Mouse (Mus musculus): Measurements from ENCODE around the gene Ephb2. TPM values are rescaled to one million over a fixed set of nuclear protein-coding genes. Genes with fewer than 3 reads are reported as not detected.

The Ephb2 gene
- total and polyA plus RNA-seq, 2 experiments from 2014 or later: 10.8 to 85.6 TPM

DNA sequence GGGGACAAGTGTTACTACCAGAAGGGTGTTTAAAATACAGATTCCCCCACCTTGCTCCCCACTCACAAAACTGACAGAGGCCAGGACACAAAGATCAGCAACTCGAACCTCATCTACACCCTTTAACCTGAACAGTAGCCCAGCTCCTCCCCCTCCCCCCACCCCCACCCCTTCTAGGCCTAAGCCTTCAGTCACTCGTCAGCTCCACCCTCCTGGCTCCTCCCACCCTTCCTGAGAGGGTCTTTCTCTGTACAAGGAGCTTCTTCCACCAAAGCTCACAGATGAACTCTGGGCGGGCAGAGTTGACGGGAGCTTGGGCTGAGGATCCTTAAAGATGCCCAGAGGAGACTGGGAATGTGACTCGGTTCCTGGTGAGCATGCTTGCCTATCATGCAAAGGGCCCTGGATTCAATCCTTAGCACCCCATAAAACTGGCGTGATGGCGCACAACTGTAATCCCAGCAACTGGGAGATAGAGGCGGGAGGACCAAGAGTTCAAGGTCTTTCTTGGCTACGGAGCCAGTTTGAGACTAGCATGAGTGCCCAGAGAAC lies 5.4 kb downstream of the Ephb2 start:
- Histone ChIP-seq H3K4me2 (ENCODE audit: low read depth) (no peak overlapping the region), H3K27me3 (ENCODE audit: insufficient read depth, low read length) (no peaks in the 10 kb centered on the region), H3K9me3 (ENCODE audit: low read length) (no peaks in the 10 kb centered on the region), H3K4me3 (ENCODE audit: low read depth, low read length) (no peak overlapping the region), H3K4me1 (ENCODE audit: insufficient read depth) (peaks cover 19% of the 10 kb centered on the region), H3K27ac (ENCODE audit: low read depth, low read length) (no peak overlapping the region), H3K9ac (no peak overlapping the region), H3K36me3 (ENCODE audit: insufficient read depth) (no peaks in the 10 kb centered on the region)
- 60% methylated on average over 9 of the region's 9 CpGs for WGBS
- DNase-seq: no peak
- ATAC-seq: no peak
- no peak for TF ChIP-seq CTCF (IDR thresholded peaks at IDR 0.05; ENCODE audit: low read depth)

DNA sequence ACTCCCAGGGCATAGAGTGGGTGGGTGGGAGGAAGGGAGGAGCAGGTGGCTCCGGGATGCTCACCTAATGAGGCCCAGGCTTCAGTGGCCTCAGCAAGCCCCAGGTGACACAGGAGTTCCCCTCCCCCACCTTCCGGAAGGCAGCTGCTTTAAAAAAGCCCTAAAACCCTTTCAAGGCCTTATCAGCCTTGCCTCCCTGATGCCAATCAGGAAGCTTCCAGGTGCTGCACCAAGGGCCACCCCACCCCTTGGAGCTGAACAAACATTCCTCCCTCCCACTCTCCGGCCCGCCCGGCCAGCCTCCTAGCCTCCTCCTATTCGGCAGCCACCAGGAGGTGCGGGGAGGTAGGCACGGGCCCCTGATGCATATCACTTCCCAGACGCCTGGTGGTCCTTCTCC lies 6.0 kb downstream of the Ephb2 start:
- no peaks in the 10 kb centered on the region for H3K27me3 ChIP-seq (ENCODE audit: insufficient read depth, low read length)
- no peak overlapping the region for H3K4me3 ChIP-seq (ENCODE audit: low read depth, low read length)
- H3K4me1 ChIP-seq (ENCODE audit: insufficient read depth): peaks cover 19% of the 10 kb centered on the region
- TF ChIP-seq CTCF (IDR thresholded peaks at IDR 0.05; ENCODE audit: low read depth): no peak
- no peak for DNase-seq
- H3K9me3 ChIP-seq (ENCODE audit: low read length): no peaks in the 10 kb centered on the region
- H3K4me2 ChIP-seq (ENCODE audit: low read depth): no peak overlapping the region
- no peak overlapping the region for H3K27ac ChIP-seq (ENCODE audit: low read depth, low read length)
- 31% methylated on average over 9 of the region's 9 CpGs for WGBS
- no peak for ATAC-seq
- no peaks in the 10 kb centered on the region for H3K36me3 ChIP-seq (ENCODE audit: insufficient read depth)
- H3K9ac ChIP-seq: no peak overlapping the region

DNA sequence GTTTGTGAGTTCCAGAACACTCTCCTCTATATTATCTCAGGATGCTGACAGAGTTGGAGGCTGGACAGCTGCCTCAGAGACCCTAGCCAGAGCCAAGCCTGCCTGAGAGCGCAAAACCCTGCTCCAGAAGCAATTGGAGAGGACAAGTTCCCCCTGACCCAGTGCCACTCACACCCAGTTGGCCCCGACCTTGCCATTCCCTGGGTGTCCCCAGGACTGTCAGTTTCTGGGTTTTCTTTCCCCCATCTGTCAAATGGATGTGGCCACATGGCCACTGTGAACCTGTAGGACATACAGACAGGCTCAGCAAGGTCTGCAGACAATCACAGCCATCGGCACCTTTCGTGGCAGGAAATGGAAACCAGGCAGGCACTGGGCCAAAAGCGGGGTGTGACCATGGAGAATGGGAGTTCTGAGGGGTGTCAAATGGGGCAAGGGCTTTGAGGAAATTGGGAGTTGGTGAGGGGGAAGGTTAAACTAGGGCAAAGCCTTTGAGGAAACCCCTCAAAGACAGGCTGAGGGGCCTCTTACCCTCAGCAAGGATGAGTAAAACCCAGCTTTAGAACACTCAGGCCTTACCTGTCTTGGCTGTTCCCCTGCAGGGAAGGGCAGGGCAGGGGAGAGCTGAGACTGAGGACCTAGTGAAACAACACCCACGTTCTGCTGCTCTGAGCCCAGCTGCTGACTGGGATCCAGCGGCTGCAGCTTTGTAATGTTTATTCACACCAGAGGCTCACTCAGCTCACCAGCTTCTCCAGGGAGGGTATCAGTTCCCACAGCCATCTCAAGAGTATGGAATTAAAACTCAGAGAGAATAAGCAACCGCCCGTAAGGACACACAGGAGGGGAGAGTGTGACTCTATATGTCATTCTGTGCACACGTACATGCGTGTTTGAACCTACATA lies 6.9 kb downstream of the Ephb2 start:
- H3K27ac ChIP-seq (ENCODE audit: low read depth, low read length): no peak overlapping the region
- 54% methylated on average over 11 of the region's 11 CpGs for WGBS
- no peaks in the 10 kb centered on the region for H3K27me3 ChIP-seq (ENCODE audit: insufficient read depth, low read length)
- DNase-seq (no peak), ATAC-seq (no peak)
- H3K9ac ChIP-seq: no peak overlapping the region
- no peak overlapping the region for H3K4me3 ChIP-seq (ENCODE audit: low read depth, low read length)
- H3K9me3 ChIP-seq (ENCODE audit: low read length): no peaks in the 10 kb centered on the region
- H3K4me1 ChIP-seq (ENCODE audit: insufficient read depth): peaks cover 16% of the 10 kb centered on the region
- TF ChIP-seq CTCF (IDR thresholded peaks at IDR 0.05; ENCODE audit: low read depth): no peak
- H3K36me3 ChIP-seq (ENCODE audit: insufficient read depth): no peaks in the 10 kb centered on the region
- H3K4me2 ChIP-seq (ENCODE audit: low read depth): no peak overlapping the region

DNA sequence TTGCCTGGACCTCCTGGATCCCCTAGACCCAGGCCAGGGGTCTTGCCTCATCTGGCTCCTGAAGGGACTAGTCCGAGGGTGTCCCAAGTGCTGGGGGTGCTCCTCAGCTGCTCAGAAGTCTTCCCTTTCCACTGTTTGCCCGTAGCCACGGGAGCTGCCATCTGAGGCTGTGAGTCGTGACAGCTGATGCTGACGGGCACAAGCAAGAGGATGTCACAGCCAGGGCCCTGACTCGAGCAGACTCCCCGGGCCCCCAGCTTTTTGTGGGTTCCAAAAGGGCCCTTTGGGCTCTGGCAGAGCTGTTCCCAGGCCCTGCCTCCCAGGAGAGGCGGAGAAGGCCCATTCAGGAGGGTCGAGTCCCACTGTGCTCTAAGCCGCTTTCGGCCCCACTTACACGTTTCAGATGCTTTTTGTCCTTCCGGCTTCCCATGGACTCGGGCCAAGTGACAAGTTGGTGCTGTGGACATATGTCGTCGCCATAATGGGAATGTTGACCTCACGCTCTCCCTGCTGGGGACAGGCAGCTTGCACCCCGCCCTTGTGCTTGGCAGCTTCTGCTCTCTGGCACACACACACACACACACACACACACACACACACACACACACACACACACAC lies 10.7 kb downstream of the Ephb2 start:
- H3K4me3 ChIP-seq (ENCODE audit: low read depth, low read length): no peak overlapping the region
- H3K4me1 ChIP-seq (ENCODE audit: insufficient read depth): no peaks in the 10 kb centered on the region
- ATAC-seq: peak; percentile 18; the same call in 1 of the 2 replicates
- no peak overlapping the region for H3K4me2 ChIP-seq (ENCODE audit: low read depth)
- H3K27ac ChIP-seq (ENCODE audit: low read depth, low read length): no peak overlapping the region
- no peak for TF ChIP-seq CTCF (IDR thresholded peaks at IDR 0.05; ENCODE audit: low read depth)
- WGBS: 28% methylated on average over 18 of the region's 18 CpGs
- no peaks in the 10 kb centered on the region for H3K36me3 ChIP-seq (ENCODE audit: insufficient read depth)
- no peaks in the 10 kb centered on the region for H3K9me3 ChIP-seq (ENCODE audit: low read length)
- no peaks in the 10 kb centered on the region for H3K27me3 ChIP-seq (ENCODE audit: insufficient read depth, low read length)
- H3K9ac ChIP-seq: no peak overlapping the region
- DNase-seq: no peak

DNA sequence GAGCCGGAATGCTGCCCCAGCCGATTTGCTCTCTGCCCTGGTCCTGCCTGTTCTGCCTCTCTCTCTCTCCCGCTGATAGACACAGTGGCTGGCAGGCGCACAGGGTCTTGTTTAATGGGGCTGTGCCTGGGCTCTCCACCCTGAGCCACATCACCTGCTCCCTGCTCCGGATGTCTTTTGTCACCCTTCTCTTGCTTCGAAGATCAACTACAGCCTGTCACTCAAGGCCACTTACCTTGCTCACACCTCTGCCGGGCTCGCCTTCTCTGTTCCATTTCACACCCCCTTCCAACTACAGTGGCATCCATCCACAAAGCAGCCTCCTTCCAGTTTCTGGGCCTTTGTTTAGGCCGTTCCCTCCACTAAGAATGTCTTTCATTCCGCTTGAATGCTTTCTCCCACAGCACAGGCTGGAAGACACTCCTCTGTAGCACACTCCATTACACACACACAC lies 15.7 kb downstream of the Ephb2 start:
- ATAC-seq: peak; percentile 32; the same call in 1 of the 2 replicates
- no peak overlapping the region for H3K4me2 ChIP-seq (ENCODE audit: low read depth)

DNA sequence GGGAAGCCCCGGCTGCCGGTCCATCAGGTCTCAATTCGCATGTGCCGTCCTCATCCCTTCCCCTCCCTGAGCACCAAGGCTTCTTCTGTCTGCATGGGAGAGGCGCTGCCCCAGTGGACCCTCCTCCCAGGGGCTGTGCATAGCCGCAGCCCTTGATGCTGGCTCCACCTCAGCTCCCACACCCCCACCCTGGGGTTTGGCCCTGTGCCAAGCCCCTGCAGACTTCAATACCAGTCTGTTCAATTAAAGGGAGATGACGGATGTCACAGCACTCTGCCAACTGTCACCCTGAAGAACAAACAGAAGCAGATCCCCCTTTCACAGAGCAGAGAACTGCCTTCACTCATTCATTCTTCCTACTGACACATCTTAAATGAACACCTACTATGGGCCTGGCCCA lies 19.1 kb downstream of the Ephb2 start:
- DNase-seq (peak; percentile 84), ATAC-seq (peak; percentile 84)

More for the DNA sequence above, 15.7 kb downstream of the Ephb2 start:
- no peaks in the 10 kb centered on the region for H3K9me3 ChIP-seq (ENCODE audit: low read length)
- no peaks in the 10 kb centered on the region for H3K27me3 ChIP-seq (ENCODE audit: insufficient read depth, low read length)
- H3K36me3 ChIP-seq (ENCODE audit: insufficient read depth): no peaks in the 10 kb centered on the region
- 16% methylated on average over 8 of the region's 10 CpGs for WGBS
- H3K4me3 ChIP-seq (ENCODE audit: low read depth, low read length): no peak overlapping the region
- DNase-seq: no peak
- H3K27ac ChIP-seq (ENCODE audit: low read depth, low read length): no peak overlapping the region
- no peak overlapping the region for H3K9ac ChIP-seq
- TF ChIP-seq CTCF (IDR thresholded peaks at IDR 0.05; ENCODE audit: low read depth): no peak
- 0 out of 2 replicates have a peak, but pooled peaks cover 7% of the 10 kb centered on the region for H3K4me1 ChIP-seq (ENCODE audit: insufficient read depth)

More for the DNA sequence above, 19.1 kb downstream of the Ephb2 start:
- H3K27ac ChIP-seq (ENCODE audit: low read depth, low read length): no peak overlapping the region
- no peak overlapping the region for H3K4me3 ChIP-seq (ENCODE audit: low read depth, low read length)
- no peak for TF ChIP-seq CTCF (IDR thresholded peaks at IDR 0.05; ENCODE audit: low read depth)
- WGBS: 10% methylated on average over 7 of the region's 7 CpGs
- no peaks in the 10 kb centered on the region for H3K36me3 ChIP-seq (ENCODE audit: insufficient read depth)
- H3K27me3 ChIP-seq (ENCODE audit: insufficient read depth, low read length): no peaks in the 10 kb centered on the region
- no peak overlapping the region for H3K4me2 ChIP-seq (ENCODE audit: low read depth)
- H3K4me1 ChIP-seq (ENCODE audit: insufficient read depth): 0 out of 2 replicates have a peak, but pooled peaks cover 7% of the 10 kb centered on the region
- H3K9me3 ChIP-seq (ENCODE audit: low read length): no peaks in the 10 kb centered on the region
- H3K9ac ChIP-seq: no peak overlapping the region

Measured in forebrain, postnatal 0 days (tissue).